In genomic region chr1:180191112-180191511, GRCm38 (mm10) we compare ENCODE assay signal across 19 mouse cellular contexts. TPM values are rescaled to one million over a fixed set of nuclear protein-coding genes. Genes with fewer than 3 reads are reported as not detected.
A peak's percentile ranks its signal among the peaks of the same experiment; 100 is the strongest.
DNase-seq lines count a peak whose midpoint lies in the region; ATAC-seq and TF ChIP-seq lines count a peak whose summit lies in the region.
"Had no signal": no experiment of that assay in that cellular context is flagged by ENCODE, and none has a peak within 500 bp of the region (broad histone marks: within the 10 kb centered on the region; RNA-seq: fewer than 3 reads in every experiment).

No protein-coding gene starts in this region.

- H3ac ChIP-seq in myocyte (ENCODE audit: control insufficient read depth, insufficient read length) = no peak overlapping the region

- intact Hi-C loops in heart, postnatal 36 days (cut with DNase I) = no loop called here

- DNase-seq in heart, postnatal 36 days = no peak
- peak; percentile 55 for DNase-seq in liver, adult 2 months (ENCODE audit: extremely low read depth, low read depth, low spot score)
- DNase-seq in embryo, embryonic 10 days (ENCODE audit: low spot score) = no peak
- DNase-seq: adrenal gland, postnatal 10 days; cerebellum, adult 11-12 months; cerebellum, adult 9-10 months; gastrocnemius, postnatal 14 days had no signal

- 77% methylated on average over 8 of the region's 8 CpGs for WGBS in heart, embryonic 15.5 days
- WGBS in liver, adult 2 months = 41% methylated on average over 8 of the region's 8 CpGs
- 69% methylated on average over 8 of the region's 8 CpGs for WGBS in liver, embryonic 12.5 days (ENCODE audit: insufficient replicate concordance)

- TF ChIP-seq CTCF in liver, adult 2 months (IDR thresholded peaks at IDR 0.05; ENCODE audit: low read depth, low read length) = no peak

- peaks cover 67% of the 10 kb centered on the region for H3K4me1 ChIP-seq in heart, embryonic 15.5 days (replicated peaks)
- peaks cover 53% of the 10 kb centered on the region for H3K4me1 ChIP-seq in liver, adult 2 months (ENCODE audit: control insufficient read depth, insufficient read depth, low read length)
- peaks cover 41% of the 10 kb centered on the region for H3K4me1 ChIP-seq in liver, embryonic 12.5 days

- no peak overlapping the region for H3K4me2 ChIP-seq in heart, embryonic 15.5 days
- H3K4me2 ChIP-seq in liver, embryonic 12.5 days = no peak overlapping the region
- H3K4me2 ChIP-seq in myocyte (ENCODE audit: low read depth) = peak overlapping the region; percentile 89
- H3K4me2 ChIP-seq: embryonic facial prominence, embryonic 13.5 days; forebrain, embryonic 12.5 days; heart, embryonic 12.5 days; hindbrain, embryonic 12.5 days had no signal

- H3K36me3 ChIP-seq in heart, embryonic 15.5 days = no peaks in the 10 kb centered on the region
- no peaks in the 10 kb centered on the region for H3K36me3 ChIP-seq in liver, adult 2 months (ENCODE audit: control insufficient read depth, insufficient read depth, low read length)
- no peaks in the 10 kb centered on the region for H3K36me3 ChIP-seq in liver, embryonic 12.5 days
- no peaks in the 10 kb centered on the region for H3K36me3 ChIP-seq in myocyte (ENCODE audit: control insufficient read depth, insufficient read depth)
- H3K36me3 ChIP-seq: embryonic facial prominence, embryonic 13.5 days; forebrain, embryonic 12.5 days; heart, embryonic 12.5 days; hindbrain, embryonic 12.5 days had no signal

- H3K9me3 ChIP-seq in heart, embryonic 15.5 days (replicated peaks) = no peaks in the 10 kb centered on the region
- H3K9me3 ChIP-seq in liver, embryonic 12.5 days (replicated peaks) = no peaks in the 10 kb centered on the region
- H3K9me3 ChIP-seq: embryonic facial prominence, embryonic 13.5 days; forebrain, embryonic 12.5 days; hindbrain, embryonic 12.5 days had no signal

- H3K4me3 ChIP-seq in heart, embryonic 15.5 days = no peak overlapping the region
- H3K4me3 ChIP-seq in liver, adult 2 months (ENCODE audit: insufficient read depth, low read depth, low read length) = peak overlapping the region; percentile 12; the same call in 1 of the 2 replicates
- H3K4me3 ChIP-seq in liver, embryonic 12.5 days = no peak overlapping the region
- no peak overlapping the region for H3K4me3 ChIP-seq in myocyte
- H3K4me3 ChIP-seq: embryonic facial prominence, embryonic 13.5 days; forebrain, embryonic 12.5 days; heart, embryonic 12.5 days; hindbrain, embryonic 12.5 days had no signal

- H3K27me3 ChIP-seq in heart, embryonic 15.5 days = no peaks in the 10 kb centered on the region
- H3K27me3 ChIP-seq in liver, adult 2 months (ENCODE audit: control insufficient read depth, insufficient read depth, low read length) = no peaks in the 10 kb centered on the region
- H3K27me3 ChIP-seq in liver, embryonic 12.5 days (replicated peaks) = peaks cover 14% of the 10 kb centered on the region
- peaks cover 39% of the 10 kb centered on the region for H3K27me3 ChIP-seq in myocyte (ENCODE audit: control insufficient read depth, insufficient read depth, insufficient read length)

- ATAC-seq in heart, embryonic 15.5 days (replicated peaks; ENCODE audit: insufficient number of reproducible peaks, insufficient read depth, low FRiP score, low read depth) = no peak
- no peak for ATAC-seq in liver, embryonic 12.5 days
- ATAC-seq: CD4-positive, CD25-positive, alpha-beta regulatory T cell, adult 4 months; forebrain, embryonic 16.5 days; hindbrain, embryonic 16.5 days; inflammation-experienced regulatory T-cells, adult 6 months; intestine, postnatal 0 days had no signal

- peak overlapping the region; percentile 7; the same call in 1 of the 2 replicates for H3K27ac ChIP-seq in heart, embryonic 15.5 days
- H3K27ac ChIP-seq in liver, adult 2 months (replicated peaks; ENCODE audit: insufficient read depth, low read depth, low read length) = peak overlapping the region; percentile 47
- H3K27ac ChIP-seq in liver, embryonic 12.5 days = no peak overlapping the region
- H3K27ac ChIP-seq: embryonic facial prominence, embryonic 13.5 days; forebrain, embryonic 12.5 days; hindbrain, embryonic 12.5 days had no signal

- peaks cover 41% of the 10 kb centered on the region for H3K79me2 ChIP-seq in liver, adult 2 months (ENCODE audit: control insufficient read depth, insufficient read depth, low read length)
- H3K79me2 ChIP-seq in myocyte (ENCODE audit: control insufficient read depth, insufficient read depth) = no peaks in the 10 kb centered on the region

- H3K9ac ChIP-seq in heart, embryonic 15.5 days = no peak overlapping the region
- H3K9ac ChIP-seq in liver, adult 2 months (ENCODE audit: low read depth, low read length) = peak overlapping the region; percentile 39
- H3K9ac ChIP-seq in liver, embryonic 12.5 days = no peak overlapping the region
- H3K9ac ChIP-seq: embryonic facial prominence, embryonic 13.5 days; forebrain, embryonic 12.5 days; heart, embryonic 12.5 days; hindbrain, embryonic 12.5 days had no signal

- TF ChIP-seq POLR2A in liver, adult 2 months (IDR thresholded peaks at IDR 0.05; ENCODE audit: extremely low read depth, insufficient read depth, low read length) = no peak
- no peak for TF ChIP-seq POLR2A in myocyte (IDR thresholded peaks at IDR 0.05; ENCODE audit: insufficient read length, low read depth)

TF ChIP-seq in myocyte, 11 proteins besides CTCF, POLR2A, EP300 and RAD21:
- TF ChIP-seq MYOG (IDR thresholded peaks at IDR 0.05; ENCODE audit: control insufficient read depth in 1 of 3, insufficient read depth in 1 of 3, insufficient read length in 2 of 3, low read depth in 2 of 3) (no peak), REST (IDR thresholded peaks at IDR 0.05; ENCODE audit: insufficient read depth, insufficient read length) (no peak), CEBPB (IDR thresholded peaks at IDR 0.05; ENCODE audit: insufficient read depth, poor library complexity, severe bottlenecking) (no peak), MYOD1 (IDR thresholded peaks at IDR 0.05; ENCODE audit: control insufficient read depth in 1 of 3, insufficient read length in 2 of 3, low read depth in 2 of 3) (no peak), TCF3 (IDR thresholded peaks at IDR 0.05; ENCODE audit: insufficient read length, low read depth) (no peak), TCF12 (IDR thresholded peaks at IDR 0.05; ENCODE audit: insufficient read depth, poor library complexity, severe bottlenecking) (no peak), MAX (IDR thresholded peaks at IDR 0.05; ENCODE audit: low read depth) (no peak), USF1 (IDR thresholded peaks at IDR 0.05; ENCODE audit: low read depth) (no peak)

RNA-seq across cellular contexts. Expression of gene Coq8a, which starts 8.3 kb away (rescaled TPM):
- 55.3 and 66.7 TPM in 2 replicates for polyA plus RNA-seq in heart, embryonic 15.5 days (2015; fragmentation: Nextera tagmentation; extraction: Ambion mirVana)
- 100 to 1,000 TPM; 909 to 953 TPM for total RNA-seq in heart, postnatal 36 days (2021)
- 137 and 197 TPM in 2 replicates for total RNA-seq in liver, adult 2 months (2014; rRNA removed)
- 387 and 444 TPM in 2 replicates for polyA plus RNA-seq in liver, adult 2 months (2012; rRNA removed)
- polyA plus RNA-seq in liver, embryonic 12.5 days (2016; fragmentation: Nextera tagmentation; extraction: Ambion mirVana) = 5.0 and 7.8 TPM in 2 replicates
- 79.8 TPM for polyA plus RNA-seq in myocyte (2012; fragmentation: generic; extraction: Trizol)
